ENCODE assay signal across 17 mouse cellular contexts in genomic region chr19:42216699-42217373, GRCm38 (mm10). TPM values are rescaled to one million over a fixed set of nuclear protein-coding genes. Genes with fewer than 3 reads are reported as not detected.
DNase-seq lines count a peak whose midpoint lies in the region; ATAC-seq and TF ChIP-seq lines count a peak whose summit lies in the region.
"Had no signal": no experiment of that assay in that cellular context is flagged by ENCODE, and none has a peak within 500 bp of the region (broad histone marks: within the 10 kb centered on the region; RNA-seq: fewer than 3 reads in every experiment).

No protein-coding gene starts in this region.

- no peak overlapping the region for H3K9ac ChIP-seq in intestine, embryonic 14.5 days (ENCODE audit: low read length)
- no peak overlapping the region for H3K9ac ChIP-seq in intestine, postnatal 0 days (ENCODE audit: low read depth, low read length)
- H3K9ac ChIP-seq in stomach, embryonic 14.5 days (replicated peaks; ENCODE audit: low read depth, low read length): no peak overlapping the region
- H3K9ac ChIP-seq in stomach, postnatal 0 days (ENCODE audit: low read length): no peak overlapping the region
- no peak overlapping the region for H3K9ac ChIP-seq in neural tube, embryonic 15.5 days (replicated peaks)
- H3K9ac ChIP-seq: forebrain, embryonic 12.5 days; liver, postnatal 0 days had no signal

- no peak for TF ChIP-seq CTCF in cerebellum, adult 2 months (IDR thresholded peaks at IDR 0.05; ENCODE audit: borderline replicate concordance, insufficient read depth, low read depth, low read length)
- no peak for TF ChIP-seq CTCF in intestine, postnatal 0 days (IDR thresholded peaks at IDR 0.05; ENCODE audit: low read depth)
- no peak for TF ChIP-seq CTCF in stomach, postnatal 0 days (IDR thresholded peaks at IDR 0.05; ENCODE audit: low read depth)

- 61% methylated on average over 7 of the region's 7 CpGs for WGBS in cerebellum, adult 2 months
- 71% methylated on average over 7 of the region's 7 CpGs for WGBS in intestine, embryonic 14.5 days
- WGBS in intestine, postnatal 0 days: 74% methylated on average over 7 of the region's 7 CpGs
- 55% methylated on average over 7 of the region's 7 CpGs for WGBS in stomach, embryonic 14.5 days
- 59% methylated on average over 7 of the region's 7 CpGs for WGBS in stomach, postnatal 0 days
- 65% methylated on average over 7 of the region's 7 CpGs for WGBS in neural tube, embryonic 15.5 days

- DNase-seq in cerebellum, adult 2 months: peak; percentile 40 to 42
- DNase-seq in cerebellum, adult 8-10 months: no peak
- DNase-seq in intestine, embryonic 14.5 days (ENCODE audit: low spot score): peak; percentile 49
- DNase-seq in stomach, postnatal 0 days (ENCODE audit: low spot score): no peak
- DNase-seq in heart, adult 9 months (ENCODE audit: low spot score in 2 of 2): no peak
- DNase-seq: gastrocnemius, postnatal 25 days; kidney, adult 18-20 months; liver, postnatal 0 days; lung, postnatal 14 days had no signal

- no peak for TF ChIP-seq EP300 in stomach, postnatal 0 days (optimal IDR thresholded peaks at IDR 0.05)

- H3K4me1 ChIP-seq in cerebellum, adult 2 months (ENCODE audit: control insufficient read depth, insufficient read depth, low read length): peaks cover 3% of the 10 kb centered on the region; the same call in 1 of the 2 replicates
- H3K4me1 ChIP-seq in intestine, embryonic 14.5 days (replicated peaks; ENCODE audit: control insufficient read depth, insufficient read depth, low read length): no peaks in the 10 kb centered on the region
- H3K4me1 ChIP-seq in intestine, postnatal 0 days (replicated peaks; ENCODE audit: control insufficient read depth, insufficient read depth, low read length): no peaks in the 10 kb centered on the region
- no peaks in the 10 kb centered on the region for H3K4me1 ChIP-seq in stomach, embryonic 14.5 days (ENCODE audit: control insufficient read depth, insufficient read depth, low read length)
- no peaks in the 10 kb centered on the region for H3K4me1 ChIP-seq in stomach, postnatal 0 days (replicated peaks; ENCODE audit: control insufficient read depth, insufficient read depth)
- no peaks in the 10 kb centered on the region for H3K4me1 ChIP-seq in neural tube, embryonic 15.5 days
- H3K4me1 ChIP-seq: forebrain, embryonic 12.5 days; limb, embryonic 10.5 days had no signal

- no peaks in the 10 kb centered on the region for H3K27me3 ChIP-seq in cerebellum, adult 2 months (ENCODE audit: control insufficient read depth, insufficient read depth, low read length)
- no peaks in the 10 kb centered on the region for H3K27me3 ChIP-seq in intestine, embryonic 14.5 days (replicated peaks; ENCODE audit: control insufficient read depth, insufficient read depth, low read length)
- H3K27me3 ChIP-seq in intestine, postnatal 0 days (replicated peaks; ENCODE audit: control insufficient read depth, insufficient read depth, low read length): no peaks in the 10 kb centered on the region
- no peaks in the 10 kb centered on the region for H3K27me3 ChIP-seq in stomach, embryonic 14.5 days (ENCODE audit: control insufficient read depth, insufficient read depth, low read length)
- H3K27me3 ChIP-seq in stomach, postnatal 0 days (ENCODE audit: control insufficient read depth, insufficient read depth, low read length): no peaks in the 10 kb centered on the region
- no peaks in the 10 kb centered on the region for H3K27me3 ChIP-seq in neural tube, embryonic 15.5 days (replicated peaks)
- H3K27me3 ChIP-seq: forebrain, embryonic 12.5 days had no signal

- no peak for ATAC-seq in intestine, embryonic 14.5 days (replicated peaks; ENCODE audit: low FRiP score, low TSS enrichment, low read depth)
- ATAC-seq in intestine, postnatal 0 days: no peak
- ATAC-seq in stomach, embryonic 14.5 days (ENCODE audit: insufficient number of reproducible peaks, insufficient read depth, low FRiP score, low read depth): peak; percentile 33; the same call in 1 of the 2 replicates
- ATAC-seq in stomach, postnatal 0 days (ENCODE audit: low FRiP score, low TSS enrichment): no peak
- ATAC-seq in neural tube, embryonic 15.5 days (ENCODE audit: low FRiP score): peak; percentile 11; the same call in 1 of the 2 replicates
- ATAC-seq: liver, postnatal 0 days had no signal

- no peak overlapping the region for H3K27ac ChIP-seq in cerebellum, adult 2 months (ENCODE audit: insufficient read depth, low read length)
- H3K27ac ChIP-seq in intestine, embryonic 14.5 days (ENCODE audit: low read depth): no peak overlapping the region
- no peak overlapping the region for H3K27ac ChIP-seq in intestine, postnatal 0 days (ENCODE audit: low read depth, low read length)
- no peak overlapping the region for H3K27ac ChIP-seq in stomach, embryonic 14.5 days (ENCODE audit: low read length)
- H3K27ac ChIP-seq in stomach, postnatal 0 days (replicated peaks): no peak overlapping the region
- H3K27ac ChIP-seq in neural tube, embryonic 15.5 days (replicated peaks): no peak overlapping the region
- H3K27ac ChIP-seq: forebrain, embryonic 12.5 days; kidney, postnatal 0 days; limb, embryonic 10.5 days had no signal

- H3K4me3 ChIP-seq in cerebellum, adult 2 months (replicated peaks; ENCODE audit: insufficient read depth, low read depth, low read length): no peak overlapping the region
- H3K4me3 ChIP-seq in intestine, embryonic 14.5 days (ENCODE audit: low read depth, low read length): no peak overlapping the region
- H3K4me3 ChIP-seq in intestine, postnatal 0 days (ENCODE audit: low read depth, low read length): no peak overlapping the region
- no peak overlapping the region for H3K4me3 ChIP-seq in stomach, embryonic 14.5 days (ENCODE audit: low read depth, low read length)
- H3K4me3 ChIP-seq in stomach, postnatal 0 days (ENCODE audit: low read depth, low read length): no peak overlapping the region
- H3K4me3 ChIP-seq in neural tube, embryonic 15.5 days (replicated peaks): no peak overlapping the region
- H3K4me3 ChIP-seq: forebrain, embryonic 12.5 days; limb, embryonic 10.5 days; megakaryocyte, embryonic 14.5 days had no signal

- H3K4me2 ChIP-seq in intestine, embryonic 14.5 days (ENCODE audit: low read length): no peak overlapping the region
- H3K4me2 ChIP-seq in intestine, postnatal 0 days (replicated peaks; ENCODE audit: low read depth): no peak overlapping the region
- H3K4me2 ChIP-seq in stomach, embryonic 14.5 days (replicated peaks; ENCODE audit: low read depth, low read length): no peak overlapping the region
- no peak overlapping the region for H3K4me2 ChIP-seq in stomach, postnatal 0 days (replicated peaks; ENCODE audit: low read depth)
- H3K4me2 ChIP-seq in neural tube, embryonic 15.5 days: no peak overlapping the region
- H3K4me2 ChIP-seq: forebrain, embryonic 12.5 days had no signal

- no peaks in the 10 kb centered on the region for H3K36me3 ChIP-seq in intestine, embryonic 14.5 days (ENCODE audit: control insufficient read depth, insufficient read depth, low read length)
- H3K36me3 ChIP-seq in intestine, postnatal 0 days (ENCODE audit: control insufficient read depth, insufficient read depth): no peaks in the 10 kb centered on the region
- no peaks in the 10 kb centered on the region for H3K36me3 ChIP-seq in stomach, embryonic 14.5 days (ENCODE audit: control insufficient read depth, insufficient read depth, low read length)
- no peaks in the 10 kb centered on the region for H3K36me3 ChIP-seq in stomach, postnatal 0 days (ENCODE audit: control insufficient read depth, insufficient read depth, low read length)
- H3K36me3 ChIP-seq in neural tube, embryonic 15.5 days: no peaks in the 10 kb centered on the region
- H3K36me3 ChIP-seq: forebrain, embryonic 12.5 days; limb, embryonic 10.5 days had no signal

- TF ChIP-seq POLR2A in cerebellum, adult 2 months (IDR thresholded peaks at IDR 0.05; ENCODE audit: borderline replicate concordance, insufficient read depth, low read length): no peak

- no peaks in the 10 kb centered on the region for H3K9me3 ChIP-seq in intestine, embryonic 14.5 days (ENCODE audit: control insufficient read depth, low read length)
- no peaks in the 10 kb centered on the region for H3K9me3 ChIP-seq in intestine, postnatal 0 days (ENCODE audit: control insufficient read depth)
- no peaks in the 10 kb centered on the region for H3K9me3 ChIP-seq in stomach, embryonic 14.5 days (ENCODE audit: control insufficient read depth, low read depth, low read length)
- H3K9me3 ChIP-seq in stomach, postnatal 0 days (ENCODE audit: control insufficient read depth, low read length): no peaks in the 10 kb centered on the region
- no peaks in the 10 kb centered on the region for H3K9me3 ChIP-seq in neural tube, embryonic 15.5 days (replicated peaks)
- H3K9me3 ChIP-seq: forebrain, embryonic 12.5 days; limb, embryonic 10.5 days had no signal

RNA-seq across cellular contexts. Expression of gene Sfrp5, which starts 14.8 kb away (rescaled TPM):
- polyA plus RNA-seq in cerebellum, adult 2 months (2012; rRNA removed): 12.7 and 15.3 TPM in 2 replicates
- 16.2 and 46.3 TPM in 2 replicates for polyA plus RNA-seq in intestine, embryonic 14.5 days (2014; fragmentation: Nextera tagmentation; extraction: Ambion mirVana)
- polyA plus RNA-seq in intestine, postnatal 0 days (2015; fragmentation: Nextera tagmentation; extraction: Ambion mirVana): 0.27 and 0.58 TPM in 2 replicates
- 11.1 and 13.0 TPM in 2 replicates for polyA plus RNA-seq in stomach, embryonic 14.5 days (2014; fragmentation: Nextera tagmentation; extraction: Ambion mirVana)
- 0.55 and 0.74 TPM in 2 replicates for polyA plus RNA-seq in stomach, postnatal 0 days (2015; fragmentation: Nextera tagmentation; extraction: Ambion mirVana)
- 6.8 and 6.9 TPM in 2 replicates for polyA plus RNA-seq in neural tube, embryonic 15.5 days (2015; fragmentation: Nextera tagmentation; extraction: Ambion mirVana)
- polyA plus RNA-seq: liver, adult 2 months; liver, postnatal 0 days had no signal

RNA-seq across cellular contexts. Expression of gene Golga7b, which starts 30.5 kb away (rescaled TPM):
- 90.4 and 98.9 TPM in 2 replicates for polyA plus RNA-seq in cerebellum, adult 2 months (2012; rRNA removed)
- polyA plus RNA-seq in intestine, embryonic 14.5 days (2014; fragmentation: Nextera tagmentation; extraction: Ambion mirVana): 1.2 TPM in 2 replicates
- polyA plus RNA-seq in intestine, postnatal 0 days (2015; fragmentation: Nextera tagmentation; extraction: Ambion mirVana): 0.73 and 0.86 TPM in 2 replicates
- polyA plus RNA-seq in stomach, embryonic 14.5 days (2014; fragmentation: Nextera tagmentation; extraction: Ambion mirVana): 0.83 and 0.97 TPM in 2 replicates
- polyA plus RNA-seq in stomach, postnatal 0 days (2015; fragmentation: Nextera tagmentation; extraction: Ambion mirVana): 0.82 and 0.85 TPM in 2 replicates
- 68.0 and 77.8 TPM in 2 replicates for polyA plus RNA-seq in neural tube, embryonic 15.5 days (2015; fragmentation: Nextera tagmentation; extraction: Ambion mirVana)
- polyA plus RNA-seq: kidney, postnatal 0 days; limb, embryonic 10.5 days; liver, adult 2 months; liver, postnatal 0 days had no signal

RNA-seq across cellular contexts. Expression of gene Zfyve27, which starts 53.1 kb away (rescaled TPM):
- polyA plus RNA-seq in cerebellum, adult 2 months (2012; rRNA removed): 104 and 107 TPM in 2 replicates
- polyA plus RNA-seq in intestine, embryonic 14.5 days (2014; fragmentation: Nextera tagmentation; extraction: Ambion mirVana): 17.5 TPM in 2 replicates
- polyA plus RNA-seq in intestine, postnatal 0 days (2015; fragmentation: Nextera tagmentation; extraction: Ambion mirVana): 13.3 and 14.7 TPM in 2 replicates
- polyA plus RNA-seq in stomach, embryonic 14.5 days (2014; fragmentation: Nextera tagmentation; extraction: Ambion mirVana): 15.7 and 20.0 TPM in 2 replicates
- 14.1 and 15.3 TPM in 2 replicates for polyA plus RNA-seq in stomach, postnatal 0 days (2015; fragmentation: Nextera tagmentation; extraction: Ambion mirVana)
- 58.0 and 62.6 TPM in 2 replicates for polyA plus RNA-seq in neural tube, embryonic 15.5 days (2015; fragmentation: Nextera tagmentation; extraction: Ambion mirVana)

Comparison
In these comparisons a context has a peak if more than half of its experiments do, and no peak if none do; other contexts are left out.
1. DNase-seq: peak in cerebellum, adult 2 months (2 of 2) and intestine, embryonic 14.5 days (single experiment); none in cerebellum, adult 8-10 months (single experiment), stomach, postnatal 0 days (single experiment) and heart, adult 9 months (0 of 2).
2. ATAC-seq: peak in stomach, embryonic 14.5 days (single experiment) and neural tube, embryonic 15.5 days (single experiment); none in intestine, embryonic 14.5 days (single experiment), intestine, postnatal 0 days (single experiment) and stomach, postnatal 0 days (single experiment).
3. RNA of gene Golga7b, which starts 30.5 kb away (polyA plus RNA-seq): 90.4 to 98.9 TPM in cerebellum, adult 2 months and 68.0 to 77.8 TPM in neural tube, embryonic 15.5 days; 1.2 TPM in intestine, embryonic 14.5 days, 0.83 to 0.97 TPM in stomach, embryonic 14.5 days, 0.73 to 0.86 TPM in intestine, postnatal 0 days and 0.82 to 0.85 TPM in stomach, postnatal 0 days; every median in the first group is over 10 times any median in the second.